Mouse (Mus musculus) stomach, embryonic 14.5 days (tissue): Measurements from ENCODE around the gene Mical3. TPM values are rescaled to one million over a fixed set of nuclear protein-coding genes. Genes with fewer than 3 reads are reported as not detected.

Experiments
- ATAC-seq: fragments of 200-750 bp; cut with Nextera tagmentation; 2 replicates; pipeline ENCODE4 v1.8.0; 2017; ENCODE audit warnings: low read depth, moderate TSS enrichment; ENCODE audit not compliant: insufficient number of reproducible peaks, insufficient read depth, low FRiP score
- H3K27ac ChIP-seq: fragments of 300-500 bp; sonication (generic); 2 replicates; pipeline ENCODE4 v1.5.1; 2014; ENCODE audit warnings: mild to moderate bottlenecking, low read length, moderate library complexity, mixed read lengths
- H3K27me3 ChIP-seq: fragments of 300-500 bp; sonication (generic); 2 replicates; pipeline ENCODE4 v1.6.1; 2014; ENCODE audit warnings: low read length, control low read depth, mixed read lengths; ENCODE audit not compliant: control insufficient read depth, insufficient read depth
- H3K36me3 ChIP-seq: fragments of 300-500 bp; sonication (generic); 2 replicates; pipeline ENCODE4 v1.6.1; 2014; ENCODE audit warnings: mild to moderate bottlenecking, control low read depth, low read length, moderate library complexity, mixed read lengths; ENCODE audit not compliant: control insufficient read depth, insufficient read depth
- H3K4me1 ChIP-seq: fragments of 300-500 bp; sonication (generic); 2 replicates; pipeline ENCODE4 v1.6.1; 2014; ENCODE audit warnings: low read length, control low read depth, mixed read lengths; ENCODE audit not compliant: control insufficient read depth, insufficient read depth
- H3K4me2 ChIP-seq: fragments of 300-500 bp; sonication (generic); replicated peaks from 2 replicates; pipeline ENCODE4 v1.6.1; 2014; ENCODE audit warnings: low read depth, low read length, control low read depth
- H3K4me3 ChIP-seq: fragments of 300-500 bp; sonication (generic); 2 replicates; pipeline ENCODE4 v1.5.1; 2014; ENCODE audit warnings: low read depth, low read length, control low read depth
- H3K9ac ChIP-seq: fragments of 300-500 bp; sonication (generic); replicated peaks from 2 replicates; pipeline ENCODE4 v1.6.1; 2014; ENCODE audit warnings: low read depth, mild to moderate bottlenecking, control low read depth, low read length, moderate library complexity, mixed read lengths
- H3K9me3 ChIP-seq: fragments of 300-500 bp; sonication (generic); 2 replicates; pipeline ENCODE4 v1.6.1; 2016; ENCODE audit warnings: low read depth, low read length, control low read depth; ENCODE audit not compliant: control insufficient read depth
- WGBS: fragments of 180-500 bp; shearing (Covaris S2); extraction: QIAGEN DNeasy Blood & Tissue Kit; methylation state at CpG from one replicate; pipeline ENCODE4 v1.1.7; 2014; 5-methylcytosine and 5-hydroxymethylcytosine counted together
- polyA plus RNA-seq: library from polyadenylated mRNA; unstranded; fragments of >200 nt; fragmentation: Nextera tagmentation; extraction: Ambion mirVana; gene quantifications from 2 replicates; pipeline ENCODE4 v1.2.1, GENCODE M21; 2014

Mical3 gene
- polyA plus RNA-seq, 1 experiment from 2014 or later: 24.8 TPM

GRCm38 (mm10) chr6:120943551-120943950, 187.2 kb downstream of the Mical3 start:
- no peak for ATAC-seq
- 59% methylated on average over 10 of the region's 10 CpGs for WGBS
- Histone ChIP-seq H3K4me2 (no peak overlapping the region), H3K9ac (no peak overlapping the region), H3K4me3 (no peak overlapping the region), H3K36me3 (no peaks in the 10 kb centered on the region; the same call in 1 of the 2 replicates), H3K9me3 (no peaks in the 10 kb centered on the region), H3K4me1 (no peaks in the 10 kb centered on the region), H3K27ac (no peak overlapping the region), H3K27me3 (no peaks in the 10 kb centered on the region)

- H3K36me3 ChIP-seq: no peaks in the 10 kb centered on the region; the same call in 1 of the 2 replicates
- H3K9me3 ChIP-seq: no peaks in the 10 kb centered on the region
- no peak overlapping the region for H3K9ac ChIP-seq
- no peaks in the 10 kb centered on the region for H3K27me3 ChIP-seq
- no peak overlapping the region for H3K4me2 ChIP-seq
- ATAC-seq: no peak
- no peak overlapping the region for H3K27ac ChIP-seq
- H3K4me3 ChIP-seq: no peak overlapping the region
- 79% methylated on average over 2 of the region's 2 CpGs for WGBS
- no peaks in the 10 kb centered on the region for H3K4me1 ChIP-seq
Observed at GRCm38 (mm10) chr6:120943079-120943478, 187.7 kb downstream of the Mical3 start.

GRCm38 (mm10) chr6:120941575-120941974, 189.2 kb downstream of the Mical3 start:
- WGBS: 93% methylated on average over 13 of the region's 13 CpGs
- no peak overlapping the region for H3K4me2 ChIP-seq
- no peaks in the 10 kb centered on the region for H3K4me1 ChIP-seq
- no peaks in the 10 kb centered on the region for H3K27me3 ChIP-seq
- no peak overlapping the region for H3K9ac ChIP-seq
- no peak overlapping the region for H3K27ac ChIP-seq
- no peak for ATAC-seq
- no peaks in the 10 kb centered on the region for H3K9me3 ChIP-seq
- no peaks in the 10 kb centered on the region; the same call in 1 of the 2 replicates for H3K36me3 ChIP-seq
- H3K4me3 ChIP-seq: no peak overlapping the region

- H3K9ac ChIP-seq: no peak overlapping the region
- H3K4me3 ChIP-seq: no peak overlapping the region
- no peaks in the 10 kb centered on the region; the same call in 1 of the 2 replicates for H3K36me3 ChIP-seq
- H3K27ac ChIP-seq: no peak overlapping the region
- H3K4me1 ChIP-seq: no peaks in the 10 kb centered on the region
- no peak for ATAC-seq
- WGBS: 80% methylated on average over 7 of the region's 7 CpGs
- no peak overlapping the region for H3K4me2 ChIP-seq
- H3K9me3 ChIP-seq: no peaks in the 10 kb centered on the region
- no peaks in the 10 kb centered on the region for H3K27me3 ChIP-seq
Observed at GRCm38 (mm10) chr6:120941084-120941481, 189.7 kb downstream of the Mical3 start.

- 88% methylated on average over 7 of the region's 7 CpGs for WGBS
- no peaks in the 10 kb centered on the region; the same call in 1 of the 2 replicates for H3K36me3 ChIP-seq
- no peak for ATAC-seq
Observed at GRCm38 (mm10) chr6:120940446-120941083, 190.2 kb downstream of the Mical3 start.

GRCm38 (mm10) chr6:120939783-120940182, 191.0 kb downstream of the Mical3 start:
- no peak overlapping the region for H3K9ac ChIP-seq
- H3K36me3 ChIP-seq: no peaks in the 10 kb centered on the region; the same call in 1 of the 2 replicates
- 90% methylated on average over 3 of the region's 3 CpGs for WGBS
- H3K27me3 ChIP-seq: no peaks in the 10 kb centered on the region
- no peaks in the 10 kb centered on the region for H3K9me3 ChIP-seq
- H3K4me3 ChIP-seq: no peak overlapping the region
- H3K4me1 ChIP-seq: no peaks in the 10 kb centered on the region
- H3K4me2 ChIP-seq: no peak overlapping the region
- H3K27ac ChIP-seq: no peak overlapping the region
- ATAC-seq: no peak

More at GRCm38 (mm10) chr6:120940446-120941083, 190.2 kb downstream of the Mical3 start:
- no peak overlapping the region for H3K4me2 ChIP-seq
- H3K9me3 ChIP-seq: no peaks in the 10 kb centered on the region
- H3K27me3 ChIP-seq: no peaks in the 10 kb centered on the region
- H3K4me3 ChIP-seq: no peak overlapping the region
- H3K4me1 ChIP-seq: no peaks in the 10 kb centered on the region
- no peak overlapping the region for H3K9ac ChIP-seq
- H3K27ac ChIP-seq: no peak overlapping the region

GRCm38 (mm10) chr6:120938763-120939450, 191.9 kb downstream of the Mical3 start:
- Histone ChIP-seq H3K4me1 (no peaks in the 10 kb centered on the region), H3K4me3 (no peak overlapping the region), H3K9ac (no peak overlapping the region), H3K27ac (no peak overlapping the region), H3K36me3 (peaks cover 8% of the 10 kb centered on the region), H3K27me3 (no peaks in the 10 kb centered on the region), H3K4me2 (no peak overlapping the region), H3K9me3 (no peaks in the 10 kb centered on the region)
- WGBS: 86% methylated on average over 12 of the region's 12 CpGs
- no peak for ATAC-seq

GRCm38 (mm10) chr6:120937999-120938608, 192.7 kb downstream of the Mical3 start:
- Histone ChIP-seq H3K27ac (no peak overlapping the region), H3K4me1 (no peaks in the 10 kb centered on the region), H3K4me3 (no peak overlapping the region), H3K27me3 (no peaks in the 10 kb centered on the region), H3K36me3 (peaks cover 9% of the 10 kb centered on the region), H3K9me3 (no peaks in the 10 kb centered on the region), H3K4me2 (no peak overlapping the region), H3K9ac (no peak overlapping the region)
- ATAC-seq: peak; percentile 20; the same call in 1 of the 2 replicates
- 78% methylated on average over 11 of the region's 11 CpGs for whole genome bisulfite sequencing
